Mouse (Mus musculus) ES-Bruce4 (cell line): ENCODE measurements at regions not wholly inside any gene's neighbourhood (a gene's known extent, or its start where the extent isn't known, plus 50 kb on each side); places are given as distances from the start of the nearest gene placed in this dataset.

ENCODE experiments used
- CTCF ChIP-seq: IDR thresholded peaks from one replicate; pipeline ENCODE4 v1.8.1; 2011; ENCODE audit warnings: low read depth, low read length
- POLR2A ChIP-seq: IDR thresholded peaks from one replicate; pipeline ENCODE4 v1.8.1; 2011; ENCODE audit warnings: low read length; ENCODE audit not compliant: insufficient read depth

GRCm38 (mm10) chr10:25601471-25601870 lies 65.4 kb upstream of the Smlr1 start:
- TF ChIP-seq POLR2A (no peak), CTCF (no peak)
